Comparison of ENCODE assay signal across 8 mouse cellular contexts in genomic region chr14:54603038-54603654, GRCm38 (mm10). TPM values are rescaled to one million over a fixed set of nuclear protein-coding genes. Genes with fewer than 3 reads are reported as not detected.
DNase-seq lines count a peak whose midpoint lies in the region; ATAC-seq and TF ChIP-seq lines count a peak whose summit lies in the region.

No protein-coding gene starts in this region.

- peak overlapping the region; percentile 52 for H3K4me2 ChIP-seq in hindbrain, embryonic 13.5 days

- H3K4me1 ChIP-seq in hindbrain, embryonic 13.5 days (replicated peaks) = peaks cover 28% of the 10 kb centered on the region

- CTCF ChIA-PET in Patski (lab: Charles Lee) = no interaction called here

- H3K9ac ChIP-seq in hindbrain, embryonic 13.5 days = peak overlapping the region; percentile 81

- H3K36me3 ChIP-seq in hindbrain, embryonic 13.5 days = 0 out of 2 replicates have a peak, but pooled peaks cover 4% of the 10 kb centered on the region

- H3K27ac ChIP-seq in hindbrain, embryonic 13.5 days = peak overlapping the region; percentile 97

- H3K9me3 ChIP-seq in hindbrain, embryonic 13.5 days = no peaks in the 10 kb centered on the region

- DNase-seq in Patski (ENCODE audit: low read depth, low spot score) = no peak
- DNase-seq in cerebellum, postnatal 14 days = peak; percentile 96 to 97
- DNase-seq in frontal cortex, postnatal 14 days (ENCODE audit: low spot score in 2 of 2) = peak; percentile 93 to 94
- DNase-seq in layer of hippocampus, postnatal 25 days (ENCODE audit: extremely low spot score in 1 of 2, low spot score in 1 of 2) = peak; percentile 82 to 86
- peak; percentile 97 for DNase-seq in lung, postnatal 25 days (ENCODE audit: low spot score)
- DNase-seq in retina, embryonic 14.5 days (ENCODE audit: low spot score) = peak; percentile 97
- peak; percentile 94 for DNase-seq in thymus, postnatal 4 days

- under 1% methylated on average over 46 of the region's 46 CpGs for WGBS in hindbrain, embryonic 13.5 days

- peak overlapping the region; percentile 55 for H3K4me3 ChIP-seq in hindbrain, embryonic 13.5 days

- in situ Hi-C loops in Patski (cut with MboI; ENCODE audit: low pct_unique_long_range_greater_than_20kb) = no loop called here

- peak; percentile 99 for ATAC-seq in Patski
- peak; percentile 99 for ATAC-seq in hindbrain, embryonic 13.5 days (ENCODE audit: low FRiP score)

- POLR2A ChIA-PET in Patski (lab: Charles Lee) = no interaction called here

- no peak for TF ChIP-seq CTCF in Patski (IDR thresholded peaks at IDR 0.05)

- H3K27me3 ChIP-seq in Patski = no peaks in the 10 kb centered on the region
- H3K27me3 ChIP-seq in hindbrain, embryonic 13.5 days = no peaks in the 10 kb centered on the region

RNA-seq across cellular contexts. Expression of gene 4931414P19Rik, which starts 2.6 kb away (rescaled TPM):
- polyA plus RNA-seq in Patski (2021) = 12.2 TPM
- 6.8 and 7.6 TPM in 2 replicates for polyA plus RNA-seq in hindbrain, embryonic 13.5 days (2015; fragmentation: Nextera tagmentation; extraction: Ambion mirVana)
- 1 to 10 TPM; 5.4 to 8.4 TPM for total RNA-seq in layer of hippocampus, postnatal 25 days (2021)

RNA-seq across cellular contexts. Expression of gene Psmb5, which starts 14.7 kb away (rescaled TPM):
- 335 TPM for polyA plus RNA-seq in Patski (2021)
- 439 and 447 TPM in 2 replicates for polyA plus RNA-seq in hindbrain, embryonic 13.5 days (2015; fragmentation: Nextera tagmentation; extraction: Ambion mirVana)
- total RNA-seq in layer of hippocampus, postnatal 25 days (2021) = 100 to 1,000 TPM; 208 to 218 TPM

RNA-seq across cellular contexts. Expression of gene Psmb11, which starts 18.1 kb away (rescaled TPM):
- polyA plus RNA-seq in Patski (2021) = 0.01 TPM
- not detected in 2 replicates for polyA plus RNA-seq in hindbrain, embryonic 13.5 days (2015; fragmentation: Nextera tagmentation; extraction: Ambion mirVana)
- total RNA-seq in layer of hippocampus, postnatal 25 days (2021) = under 1 TPM; 0.16 to 0.32 TPM

RNA-seq across cellular contexts. Expression of gene Ajuba, which starts 25.8 kb away (rescaled TPM):
- 91.9 TPM for polyA plus RNA-seq in Patski (2021)
- 9.8 and 10.0 TPM in 2 replicates for polyA plus RNA-seq in hindbrain, embryonic 13.5 days (2015; fragmentation: Nextera tagmentation; extraction: Ambion mirVana)
- 1 to 10 TPM; 1.3 to 2.4 TPM for total RNA-seq in layer of hippocampus, postnatal 25 days (2021)

RNA-seq across cellular contexts. Expression of gene Gm17606, which starts 37.6 kb away (rescaled TPM):
- not detected for polyA plus RNA-seq in Patski (2021)
- not detected in 2 replicates for polyA plus RNA-seq in hindbrain, embryonic 13.5 days (2015; fragmentation: Nextera tagmentation; extraction: Ambion mirVana)
- total RNA-seq in layer of hippocampus, postnatal 25 days (2021) = not detected
